Mouse (Mus musculus): ENCODE data around the gene Cep112.

DNA sequence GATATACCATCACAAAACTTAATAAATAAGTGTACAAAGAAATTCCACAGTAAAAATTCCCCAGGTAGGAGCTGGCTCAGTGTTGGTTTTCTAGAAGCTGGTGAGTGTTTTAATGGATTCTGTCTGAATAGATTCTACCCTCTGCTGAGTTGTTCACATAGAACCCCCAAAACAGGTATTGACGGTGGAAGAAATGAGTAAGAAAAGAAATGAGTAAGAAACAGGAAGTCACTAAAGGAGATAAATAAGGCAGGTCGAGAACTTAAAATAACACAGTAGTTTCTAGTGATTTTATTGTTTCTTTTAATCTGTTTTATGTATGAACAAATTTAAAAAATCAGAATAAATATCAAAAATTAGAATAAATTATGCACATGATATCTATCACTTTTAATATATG lies 63.3 kb downstream of the Cep112 start:
- TF ChIP-seq CTCF (IDR thresholded peaks at IDR 0.05; ENCODE audit: borderline replicate concordance, insufficient read depth, low read depth, low read length) (no peak), POLR2A (IDR thresholded peaks at IDR 0.05; ENCODE audit: borderline replicate concordance, insufficient read depth, low read length) (no peak)

Data from cerebellum, adult 2 months (tissue).